In genomic region chr11:5629033-5629432, GRCm38 (mm10) we compare ENCODE assay signal across 10 mouse cellular contexts. TPM values are rescaled to one million over a fixed set of nuclear protein-coding genes. Genes with fewer than 3 reads are reported as not detected.
DNase-seq lines count a peak whose midpoint lies in the region; ATAC-seq lines count a peak whose summit lies in the region.
"Had no signal": no experiment of that assay in that cellular context is flagged by ENCODE, and none has a peak within 500 bp of the region (broad histone marks: within the 10 kb centered on the region; RNA-seq: fewer than 3 reads in every experiment).

No protein-coding gene starts in this region.

- no peak overlapping the region for H3K4me3 ChIP-seq in intestine, embryonic 14.5 days (ENCODE audit: low read depth, low read length)
- no peak overlapping the region for H3K4me3 ChIP-seq in intestine, embryonic 15.5 days (replicated peaks)
- H3K4me3 ChIP-seq: embryonic facial prominence, embryonic 15.5 days; neural tube, embryonic 12.5 days had no signal

- no peaks in the 10 kb centered on the region for H3K4me1 ChIP-seq in intestine, embryonic 14.5 days (replicated peaks; ENCODE audit: control insufficient read depth, insufficient read depth, low read length)
- H3K4me1 ChIP-seq in intestine, embryonic 15.5 days (replicated peaks): no peaks in the 10 kb centered on the region
- H3K4me1 ChIP-seq: embryonic facial prominence, embryonic 15.5 days; neural tube, embryonic 12.5 days had no signal

- H3K27ac ChIP-seq in intestine, embryonic 14.5 days (ENCODE audit: low read depth): no peak overlapping the region
- no peak overlapping the region for H3K27ac ChIP-seq in intestine, embryonic 15.5 days
- H3K27ac ChIP-seq: embryonic facial prominence, embryonic 15.5 days; neural tube, embryonic 12.5 days had no signal

- H3K36me3 ChIP-seq in intestine, embryonic 14.5 days (ENCODE audit: control insufficient read depth, insufficient read depth, low read length): no peaks in the 10 kb centered on the region
- no peaks in the 10 kb centered on the region for H3K36me3 ChIP-seq in intestine, embryonic 15.5 days
- H3K36me3 ChIP-seq: embryonic facial prominence, embryonic 15.5 days; neural tube, embryonic 12.5 days had no signal

- no peaks in the 10 kb centered on the region for H3K27me3 ChIP-seq in intestine, embryonic 14.5 days (replicated peaks; ENCODE audit: control insufficient read depth, insufficient read depth, low read length)
- H3K27me3 ChIP-seq in intestine, embryonic 15.5 days (replicated peaks): no peaks in the 10 kb centered on the region
- H3K27me3 ChIP-seq: embryonic facial prominence, embryonic 15.5 days; neural tube, embryonic 12.5 days had no signal

- WGBS in intestine, embryonic 14.5 days: 24% methylated on average over 15 of the region's 15 CpGs
- 25% methylated on average over 15 of the region's 15 CpGs for WGBS in intestine, embryonic 15.5 days

- no peaks in the 10 kb centered on the region for H3K9me3 ChIP-seq in intestine, embryonic 14.5 days (ENCODE audit: control insufficient read depth, low read length)
- H3K9me3 ChIP-seq in intestine, embryonic 15.5 days: no peaks in the 10 kb centered on the region
- H3K9me3 ChIP-seq: embryonic facial prominence, embryonic 15.5 days; neural tube, embryonic 12.5 days had no signal

- peak; percentile 88 for DNase-seq in intestine, embryonic 14.5 days (ENCODE audit: low spot score)
- DNase-seq in adrenal gland, postnatal 10 days: peak; percentile 89
- DNase-seq in embryo, embryonic 9.5 days (ENCODE audit: extremely low spot score): peak; percentile 70
- peak; percentile 15 to 30 for DNase-seq in left cerebral cortex, postnatal 36 days (ENCODE audit: low spot score in 2 of 2)
- peak; percentile 44 to 53 for DNase-seq in thymus, adult 18-20 months

- no peak overlapping the region for H3K9ac ChIP-seq in intestine, embryonic 14.5 days (ENCODE audit: low read length)
- no peak overlapping the region for H3K9ac ChIP-seq in intestine, embryonic 15.5 days
- H3K9ac ChIP-seq: embryonic facial prominence, embryonic 15.5 days; neural tube, embryonic 12.5 days had no signal

- intact Hi-C loops in left cerebral cortex, postnatal 36 days (cut with DNase I): loop anchor here (2.0 kb wide), 1 partner anchor 144 kb away; no protein-coding TSS in a partner anchor

- no peak overlapping the region for H3K4me2 ChIP-seq in intestine, embryonic 14.5 days (ENCODE audit: low read length)
- H3K4me2 ChIP-seq in intestine, embryonic 15.5 days (replicated peaks): no peak overlapping the region
- H3K4me2 ChIP-seq: embryonic facial prominence, embryonic 15.5 days; neural tube, embryonic 12.5 days had no signal

- no peak for ATAC-seq in intestine, embryonic 14.5 days (replicated peaks; ENCODE audit: low FRiP score, low TSS enrichment, low read depth)
- no peak for ATAC-seq in intestine, embryonic 15.5 days
- ATAC-seq in hematopoietic stem cell, adult 5-6 weeks (replicated peaks in 1 of 2; ENCODE audit: insufficient read depth in 1 of 2, low FRiP score in 2 of 2, low TSS enrichment in 1 of 2, low read depth in 1 of 2, poor library complexity in 2 of 2, severe bottlenecking in 2 of 2): peak; percentile 71 to 84; a peak in 3 of 4 replicates
- peak; percentile 60 for ATAC-seq in neutrophil, adult 5-6 weeks (ENCODE audit: extremely low read depth, insufficient number of reproducible peaks, low FRiP score, poor library complexity, severe bottlenecking)

RNA-seq across cellular contexts. Expression of gene Ankrd36, which starts 59.5 kb away (rescaled TPM):
- polyA plus RNA-seq in intestine, embryonic 14.5 days (2014; fragmentation: Nextera tagmentation; extraction: Ambion mirVana): not detected in 2 replicates
- 0.08 and 0.16 TPM in 2 replicates for polyA plus RNA-seq in intestine, embryonic 15.5 days (2015; fragmentation: Nextera tagmentation; extraction: Ambion mirVana)
- total RNA-seq in adrenal gland, postnatal 10 days (2021): not detected
- total RNA-seq in hematopoietic stem cell, adult 5-6 weeks (2017): not detected in 2 replicates
- total RNA-seq in left cerebral cortex, postnatal 36 days (2021): not detected
- total RNA-seq in neutrophil, adult 5-6 weeks (2017): not detected in 2 replicates
- polyA plus RNA-seq: embryonic facial prominence, embryonic 15.5 days; neural tube, embryonic 12.5 days had no signal

Comparison
In these comparisons a context has a peak if more than half of its experiments do, and no peak if none do; other contexts are left out.
1. ATAC-seq: peak in hematopoietic stem cell, adult 5-6 weeks (2 of 2) and neutrophil, adult 5-6 weeks (single experiment); none in intestine, embryonic 14.5 days (single experiment) and intestine, embryonic 15.5 days (single experiment).
2. DNase-seq: peak in every context shown above with its lines; median percentile 89 in adrenal gland, postnatal 10 days; 88 in intestine, embryonic 14.5 days; 70 in embryo, embryonic 9.5 days; 48 in thymus, adult 18-20 months; 22 in left cerebral cortex, postnatal 36 days.